Comparison of ENCODE assay signal across 14 mouse cellular contexts in the genomic region with DNA sequence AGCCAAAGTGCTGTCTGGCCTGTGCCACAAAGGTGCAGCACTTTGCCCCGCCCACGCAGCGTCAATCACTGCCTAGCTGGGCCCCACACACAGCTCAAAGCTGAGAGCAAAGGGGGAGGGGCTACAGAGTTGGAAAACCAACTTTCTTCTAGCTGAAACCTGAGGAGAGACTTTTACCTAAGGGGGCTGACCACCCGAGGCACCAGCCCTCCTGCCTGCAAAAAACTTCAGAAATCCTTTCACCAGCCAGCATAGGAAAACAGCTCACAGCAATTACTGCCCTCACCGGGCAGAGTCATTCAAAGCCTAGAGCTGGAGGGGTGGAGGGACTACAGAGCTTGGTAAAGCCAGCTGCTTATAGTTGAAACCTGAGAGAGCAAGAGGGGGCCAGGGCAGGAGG.
DNase-seq lines count a peak whose midpoint lies in the region; ATAC-seq lines count a peak whose summit lies in the region.
"Had no signal": no experiment of that assay in that cellular context is flagged by ENCODE, and none has a peak within 500 bp of the region (broad histone marks: within the 10 kb centered on the region; RNA-seq: fewer than 3 reads in every experiment).

No protein-coding gene starts in this region.

- H3K4me2 ChIP-seq in hindbrain, embryonic 14.5 days (replicated peaks) = no peak overlapping the region
- H3K4me2 ChIP-seq in embryonic facial prominence, embryonic 11.5 days (ENCODE audit: low read depth, low read length) = no peak overlapping the region

- peak; percentile 34 for DNase-seq in hindbrain, embryonic 10.5 days (ENCODE audit: low spot score)
- no peak for DNase-seq in hindbrain, embryonic 14.5 days (ENCODE audit: low spot score)
- peak; percentile 1 for DNase-seq in ES-CJ7 (ENCODE audit: low read depth, low spot score)
- DNase-seq in embryonic facial prominence, embryonic 11.5 days (ENCODE audit: low spot score) = peak; percentile 79
- peak; percentile 40 to 52 for DNase-seq in kidney, postnatal 25 days
- DNase-seq in MN1 (ENCODE audit: low spot score) = no peak
- DNase-seq in left cerebral cortex, postnatal 10 days (ENCODE audit: extremely low spot score in 1 of 2, low spot score in 2 of 2) = no peak
- DNase-seq: cerebellum, adult 11-12 months; layer of hippocampus, postnatal 36 days; thymus, postnatal 14 days had no signal

- WGBS in hindbrain, embryonic 10.5 days = 27% methylated on average over 5 of the region's 5 CpGs
- WGBS in hindbrain, embryonic 14.5 days = 35% methylated on average over 5 of the region's 5 CpGs
- 25% methylated on average over 5 of the region's 5 CpGs for WGBS in embryonic facial prominence, embryonic 11.5 days

- H3K4me1 ChIP-seq in hindbrain, embryonic 10.5 days (replicated peaks) = no peaks in the 10 kb centered on the region
- H3K4me1 ChIP-seq in hindbrain, embryonic 14.5 days (replicated peaks; ENCODE audit: control insufficient read depth, insufficient read depth, low read length) = no peaks in the 10 kb centered on the region
- no peaks in the 10 kb centered on the region for H3K4me1 ChIP-seq in embryonic facial prominence, embryonic 11.5 days (ENCODE audit: control insufficient read depth, insufficient read depth, low read length)
- H3K4me1 ChIP-seq: megakaryocyte, embryonic 14.5 days had no signal

- ATAC-seq in hindbrain, embryonic 14.5 days (ENCODE audit: low FRiP score) = no peak
- ATAC-seq in embryonic facial prominence, embryonic 11.5 days (replicated peaks; ENCODE audit: insufficient number of reproducible peaks, low FRiP score, low TSS enrichment, low read depth) = peak; percentile 97
- no peak for ATAC-seq in megakaryocyte, adult 5-6 weeks (ENCODE audit: poor library complexity, severe bottlenecking)
- ATAC-seq: activated CD4-positive, CD25-positive, alpha-beta regulatory T cell, adult 4 months; CD4-positive, CD25-positive, alpha-beta regulatory T cell, adult 4 months had no signal

- H3K4me3 ChIP-seq in hindbrain, embryonic 10.5 days = no peak overlapping the region
- no peak overlapping the region for H3K4me3 ChIP-seq in hindbrain, embryonic 14.5 days (replicated peaks; ENCODE audit: low read length)
- no peak overlapping the region for H3K4me3 ChIP-seq in embryonic facial prominence, embryonic 11.5 days (ENCODE audit: low read depth, low read length)
- H3K4me3 ChIP-seq: megakaryocyte, embryonic 14.5 days had no signal

- no peak overlapping the region for H3K9ac ChIP-seq in hindbrain, embryonic 14.5 days
- no peak overlapping the region for H3K9ac ChIP-seq in embryonic facial prominence, embryonic 11.5 days (replicated peaks; ENCODE audit: low read length)

- no peaks in the 10 kb centered on the region for H3K9me3 ChIP-seq in hindbrain, embryonic 10.5 days
- H3K9me3 ChIP-seq in hindbrain, embryonic 14.5 days (ENCODE audit: control insufficient read depth, low read length) = no peaks in the 10 kb centered on the region
- no peaks in the 10 kb centered on the region for H3K9me3 ChIP-seq in embryonic facial prominence, embryonic 11.5 days (replicated peaks; ENCODE audit: control insufficient read depth, low read length)
- H3K9me3 ChIP-seq: megakaryocyte, embryonic 14.5 days had no signal

- H3K36me3 ChIP-seq in hindbrain, embryonic 10.5 days = no peaks in the 10 kb centered on the region
- no peaks in the 10 kb centered on the region for H3K36me3 ChIP-seq in hindbrain, embryonic 14.5 days (replicated peaks; ENCODE audit: control insufficient read depth, insufficient read depth)
- no peaks in the 10 kb centered on the region for H3K36me3 ChIP-seq in embryonic facial prominence, embryonic 11.5 days (replicated peaks; ENCODE audit: control insufficient read depth, insufficient read depth, low read depth, low read length)

- no peak overlapping the region; the same call in 1 of the 2 replicates for H3K27ac ChIP-seq in hindbrain, embryonic 10.5 days
- H3K27ac ChIP-seq in hindbrain, embryonic 14.5 days = no peak overlapping the region
- H3K27ac ChIP-seq in embryonic facial prominence, embryonic 11.5 days (replicated peaks; ENCODE audit: low read depth, low read length) = no peak overlapping the region

- H3K27me3 ChIP-seq in hindbrain, embryonic 10.5 days (ENCODE audit: insufficient read depth, poor library complexity, severe bottlenecking) = no peaks in the 10 kb centered on the region
- H3K27me3 ChIP-seq in hindbrain, embryonic 14.5 days (ENCODE audit: control insufficient read depth, insufficient read depth, low read length) = no peaks in the 10 kb centered on the region
- no peaks in the 10 kb centered on the region for H3K27me3 ChIP-seq in embryonic facial prominence, embryonic 11.5 days (ENCODE audit: control insufficient read depth, insufficient read depth, low read length)
- H3K27me3 ChIP-seq: megakaryocyte, embryonic 14.5 days had no signal

- intact Hi-C loops in left cerebral cortex, postnatal 10 days (cut with DNase I) = no loop called here

Comparison
In these comparisons a context has a peak if more than half of its experiments do, and no peak if none do; other contexts are left out.
1. DNase-seq: peak in hindbrain, embryonic 10.5 days (single experiment), ES-CJ7 (single experiment), embryonic facial prominence, embryonic 11.5 days (single experiment) and kidney, postnatal 25 days (2 of 2); none in hindbrain, embryonic 14.5 days (single experiment), MN1 (single experiment) and left cerebral cortex, postnatal 10 days (0 of 2).